Mouse (Mus musculus): ENCODE data around the gene Zfp330. TPM values are rescaled to one million over a fixed set of nuclear protein-coding genes. Genes with fewer than 3 reads are reported as not detected.
A peak's percentile ranks its signal among the peaks of the same experiment; 100 is the strongest.

Gene Zfp330
- polyA plus RNA-seq (2017; shearing (Covaris generic)): 10 to 100 TPM; 61.2 to 81.9 (median 65.3) TPM

GRCm38 (mm10) chr8:82774093-82774422 is at the start of gene Zfp330:
Gene Zfp330, minus strand, starts transcription at chr8:82774160.
- ATAC-seq: peak; percentile 94

DNA sequence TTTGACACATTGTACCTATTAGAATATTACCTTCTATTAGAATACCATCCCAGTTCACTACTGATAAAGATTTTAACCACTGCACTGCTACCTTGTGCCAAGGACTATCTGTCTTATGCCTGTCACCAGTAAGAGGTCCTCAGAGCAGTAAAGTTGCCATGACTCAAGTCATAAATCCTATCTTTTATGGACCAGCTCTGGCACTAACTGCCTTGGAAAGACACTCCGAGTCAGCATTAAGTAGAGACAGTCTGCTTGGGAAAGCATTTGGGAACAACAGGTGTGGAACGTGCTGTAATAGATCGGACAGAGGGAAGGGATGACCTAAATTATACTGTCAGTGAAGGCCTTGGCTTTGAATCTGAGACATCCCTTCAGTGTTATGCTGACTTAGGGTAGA is 4.0 kb upstream of the Zfp330 start:
- no peak for ATAC-seq

DNA sequence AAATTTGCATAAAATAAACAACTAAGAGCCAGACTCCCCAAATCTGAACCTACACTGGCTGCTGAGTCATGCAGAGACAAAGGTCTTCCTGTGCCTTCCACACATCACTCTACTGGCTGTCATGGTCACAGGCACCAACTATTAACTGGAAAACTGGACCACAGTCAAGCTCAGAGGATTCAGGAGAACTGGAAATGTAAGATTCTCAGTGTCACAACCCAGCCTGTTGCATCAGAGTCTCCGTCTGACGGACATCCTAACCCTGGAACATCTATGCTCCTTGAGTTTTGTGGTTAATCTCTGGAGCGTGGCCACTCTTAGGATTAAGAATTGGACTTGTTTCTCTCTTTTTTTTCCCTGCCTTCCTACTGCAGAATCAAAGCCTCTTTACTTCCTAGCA is 3.4 kb upstream of the Zfp330 start:
- no peak for ATAC-seq

GRCm38 (mm10) chr8:82774482-82774881 is 522 bp upstream of the Zfp330 start:
- ATAC-seq: peak; percentile 57

GRCm38 (mm10) chr8:82773332-82774092 is 448 bp downstream of the Zfp330 start:
- peak; percentile 41 for ATAC-seq

DNA sequence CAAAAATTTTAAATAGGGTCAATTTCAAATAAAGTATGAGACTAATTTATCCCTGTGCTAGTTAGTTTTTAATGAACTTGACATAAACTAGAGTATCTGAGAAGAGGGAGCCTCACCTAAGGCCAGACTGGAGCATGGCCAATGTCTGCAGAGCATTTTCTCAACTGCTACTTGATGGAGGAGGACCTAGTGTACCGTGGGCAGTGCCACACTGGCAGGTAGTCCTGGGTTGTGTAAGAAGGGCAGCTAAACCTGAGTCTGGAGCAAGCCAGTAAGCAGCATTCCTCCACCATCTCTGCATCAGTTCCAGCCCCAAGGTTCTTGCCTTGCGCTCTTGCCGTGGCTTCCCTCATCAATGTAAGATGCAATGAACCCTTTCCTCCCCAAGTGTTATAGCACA is 3.1 kb downstream of the Zfp330 start:
- no peak for ATAC-seq

- ATAC-seq: no peak
Observed at GRCm38 (mm10) chr8:82759071-82759470, 14.9 kb downstream of the Zfp330 start.

DNA sequence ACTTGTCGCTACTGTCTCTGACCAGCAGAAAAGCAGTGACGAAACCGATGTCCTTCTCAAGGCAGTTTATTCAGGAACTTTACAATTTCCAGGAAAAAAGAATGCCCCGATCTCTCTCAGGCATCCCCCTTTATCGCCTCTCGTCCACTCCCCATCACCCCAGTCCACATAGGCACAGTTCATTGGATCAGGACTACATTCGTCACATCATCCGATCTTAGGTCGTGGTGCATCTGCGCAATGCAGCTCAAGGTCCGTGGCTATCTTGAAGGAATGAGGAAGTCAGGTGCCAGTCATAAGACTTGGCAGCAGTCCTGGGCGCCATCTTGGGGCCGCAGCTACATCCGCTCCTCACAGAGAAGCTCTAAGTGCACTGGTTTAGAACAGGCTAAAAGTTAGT is 19.0 kb downstream of the Zfp330 start:
- ATAC-seq: no peak

- ATAC-seq: no peak
Observed at GRCm38 (mm10) chr8:82746617-82747016, 27.3 kb downstream of the Zfp330 start.

DNA sequence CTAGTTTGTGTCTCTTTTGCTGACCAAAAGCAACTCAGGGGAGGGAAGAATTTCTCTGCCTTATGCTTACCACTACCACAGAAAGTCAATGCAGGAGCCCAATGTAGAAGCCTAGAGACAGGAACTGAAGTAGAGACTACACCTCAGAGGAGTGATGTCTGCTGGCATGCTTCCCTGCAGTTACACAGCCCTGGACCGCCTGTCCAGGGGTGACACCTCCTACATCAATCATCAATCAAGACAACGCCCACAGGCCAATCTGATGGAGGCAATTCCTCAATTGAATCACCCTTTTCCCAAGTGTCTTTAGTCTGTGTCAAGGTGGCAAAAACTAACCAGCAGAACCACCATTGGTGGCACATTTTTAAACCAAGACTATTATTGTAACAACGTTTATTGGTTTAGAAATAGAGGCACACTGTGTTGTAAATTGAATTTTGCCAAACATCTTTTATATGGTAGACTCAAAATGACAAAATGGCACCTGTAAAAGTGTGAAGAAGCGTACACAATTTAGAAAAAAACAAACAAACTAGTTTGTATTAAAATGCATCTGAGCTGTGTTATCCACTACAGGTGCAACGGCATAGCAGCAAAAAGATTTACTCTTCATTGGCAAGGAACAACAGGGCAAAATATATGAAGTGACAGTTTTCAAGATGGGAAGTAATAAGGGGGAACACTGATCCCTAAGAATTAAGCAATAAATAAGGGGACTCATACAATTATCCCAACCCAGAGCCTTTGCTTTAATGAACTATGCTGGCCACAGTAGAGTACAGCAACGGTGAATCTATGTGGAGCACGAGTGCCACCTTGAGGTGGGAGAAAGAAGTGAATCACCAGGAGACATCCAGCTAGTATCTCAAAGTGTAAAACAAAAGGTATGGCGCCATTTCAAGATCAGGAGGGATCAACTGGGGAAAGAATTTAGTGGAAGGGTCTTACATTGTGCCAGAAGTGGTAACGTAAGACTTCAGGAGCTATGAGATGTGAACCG is 29.8 kb downstream of the Zfp330 start:
- peak; percentile 65 for ATAC-seq

Other genes with a start within 250 kb of the Zfp330 start
- not detected for gene Rnf150, start 89.2 kb upstream of the Zfp330 start, polyA plus RNA-seq (2017; shearing (Covaris generic))